Mouse (Mus musculus) CH12.LX (cell line): ENCODE data around the gene Paxbp1. TPM values are rescaled to one million over a fixed set of nuclear protein-coding genes. Genes with fewer than 3 reads are reported as not detected.
A peak's percentile ranks its signal among the peaks of the same experiment; 100 is the strongest.

Experiments used
- DNase-seq: peaks from one replicate; pipeline ENCODE4 v3.0.0-alpha.2; 2013; ENCODE audit errors: extremely low read depth
- H3K27ac ChIP-seq: 2 replicates; pipeline ENCODE4 v1.5.1; 2012; ENCODE audit warnings: low read depth, mild to moderate bottlenecking, control low read depth, moderate library complexity; ENCODE audit not compliant: insufficient read depth
- H3K27me3 ChIP-seq: replicated peaks from 2 replicates; pipeline ENCODE3; 2012; ENCODE audit warnings: inconsistent platforms
- H3K36me3 ChIP-seq, 2 experiments: replicated peaks in 1 of 2; 2 replicates each; pipeline versions ENCODE3 to v1.6.1; 2012; ENCODE audit warnings: inconsistent platforms in 1 of 2, low read length in 1 of 2, mild to moderate bottlenecking in 1 of 2, mixed read lengths in 1 of 2, moderate library complexity in 1 of 2; ENCODE audit not compliant: control insufficient read depth in 1 of 2, insufficient read depth in 1 of 2
- H3K4me1 ChIP-seq, 2 experiments: 2 replicates each; pipeline ENCODE4 v1.6.1; 2012; ENCODE audit warnings: inconsistent platforms in 1 of 2, moderate library complexity in 1 of 2; ENCODE audit not compliant: insufficient read depth in 2 of 2, control insufficient read depth in 1 of 2
- H3K4me2 ChIP-seq: 2 replicates; pipeline ENCODE4 v1.6.1; 2012; ENCODE audit warnings: low read depth, mild to moderate bottlenecking, control low read depth; ENCODE audit not compliant: poor library complexity, insufficient read depth, severe bottlenecking
- H3K4me3 ChIP-seq, 3 experiments: fragments of 150-350 bp in 1 of 3; sonication (generic) in 1 of 3; replicated peaks in 1 of 3; 2 replicates each; pipeline versions ENCODE3 to v1.5.1; 2011 to 2012; ENCODE audit warnings: low read depth in 2 of 3, low read length in 2 of 3, mild to moderate bottlenecking in 2 of 3, moderate library complexity in 2 of 3, control low read depth in 1 of 3, improper control_type of control experiment in 1 of 3, inconsistent platforms in 1 of 3, mixed read lengths in 1 of 3; ENCODE audit not compliant: poor library complexity in 1 of 3
- H3K79me2 ChIP-seq: replicated peaks from 2 replicates; pipeline ENCODE4 v1.6.1; 2012; ENCODE audit warnings: mild to moderate bottlenecking, moderate library complexity; ENCODE audit not compliant: control insufficient read depth, poor library complexity, insufficient read depth, severe bottlenecking; ENCODE audit errors: extremely low read depth
- H3K9ac ChIP-seq: 2 replicates; pipeline ENCODE4 v1.6.1; 2012; ENCODE audit warnings: low read depth, mild to moderate bottlenecking, control low read depth, moderate library complexity; ENCODE audit not compliant: insufficient read depth
- H3K9me3 ChIP-seq: replicated peaks from 2 replicates; pipeline ENCODE3; 2012; ENCODE audit warnings: low read length, inconsistent platforms, mixed read lengths
- BHLHE40 ChIP-seq: IDR thresholded peaks from 2 replicates; pipeline ENCODE4 v1.6.1; 2011; ENCODE audit warnings: mild to moderate bottlenecking, low read depth, low read length, improper control_type of control experiment
- CHD1 ChIP-seq: IDR thresholded peaks from 2 replicates; pipeline ENCODE4 v1.6.1; 2012; ENCODE audit warnings: low read depth, low read length, improper control_type of control experiment, inconsistent platforms
- ELF1 ChIP-seq: IDR thresholded peaks from 2 replicates; pipeline ENCODE4 v1.6.1; 2014; ENCODE audit warnings: low read depth, mild to moderate bottlenecking, inconsistent platforms, low read length, improper control_type of control experiment
- IRF4 ChIP-seq: IDR thresholded peaks from 2 replicates; pipeline ENCODE4 v1.6.1; 2014; ENCODE audit warnings: low read depth, mild to moderate bottlenecking, inconsistent platforms, low read length, improper control_type of control experiment
- JUN ChIP-seq: IDR thresholded peaks from 2 replicates; pipeline ENCODE4 v1.6.1; 2011; ENCODE audit warnings: low read depth, mild to moderate bottlenecking, low read length, improper control_type of control experiment, moderate library complexity; ENCODE audit not compliant: insufficient read depth
- JUND ChIP-seq: conservative IDR thresholded peaks from 2 replicates; pipeline ENCODE4 v1.6.1; 2011; ENCODE audit warnings: low read depth, low read length, improper control_type of control experiment
- MAFK ChIP-seq: IDR thresholded peaks from 2 replicates; pipeline ENCODE4 v1.6.1; 2011; ENCODE audit warnings: low read length, improper control_type of control experiment; ENCODE audit not compliant: insufficient replicate concordance
- MAX ChIP-seq: IDR thresholded peaks from 2 replicates; pipeline ENCODE4 v1.6.1; 2011; ENCODE audit warnings: low read length, improper control_type of control experiment
- MEF2A ChIP-seq: IDR thresholded peaks from 2 replicates; pipeline ENCODE4 v1.6.1; 2014; ENCODE audit warnings: low read depth, mild to moderate bottlenecking, inconsistent platforms, low read length, improper control_type of control experiment, borderline replicate concordance
- NRF1 ChIP-seq: IDR thresholded peaks from 2 replicates; pipeline ENCODE4 v1.6.1; 2014; ENCODE audit warnings: low read depth, mild to moderate bottlenecking, inconsistent platforms, low read length, improper control_type of control experiment, moderate library complexity
- PAX5 ChIP-seq: IDR thresholded peaks from 2 replicates; pipeline ENCODE4 v1.6.1; 2012; ENCODE audit warnings: low read length, inconsistent platforms, mixed read lengths
- POLR2A ChIP-seq: IDR thresholded peaks from 2 replicates; pipeline ENCODE4 v1.6.1; 2011; ENCODE audit warnings: low read depth, mild to moderate bottlenecking, improper control_type of control experiment, low read length
- POLR2AphosphoS2 ChIP-seq: IDR thresholded peaks from 2 replicates; pipeline ENCODE4 v1.6.1; 2011; ENCODE audit warnings: low read depth, low read length, improper control_type of control experiment
- RCOR1 ChIP-seq: conservative IDR thresholded peaks from 2 replicates; pipeline ENCODE4 v1.6.1; 2012; ENCODE audit warnings: low read depth, mild to moderate bottlenecking, inconsistent platforms, low read length, improper control_type of control experiment
- TBP ChIP-seq: conservative IDR thresholded peaks from 2 replicates; pipeline ENCODE4 v1.6.1; 2011; ENCODE audit warnings: low read depth, low read length, improper control_type of control experiment
- TCF12 ChIP-seq: IDR thresholded peaks from 2 replicates; pipeline ENCODE4 v1.6.1; 2014; ENCODE audit warnings: low read depth, mild to moderate bottlenecking, inconsistent platforms, low read length, improper control_type of control experiment
- USF1 ChIP-seq: IDR thresholded peaks from 2 replicates; pipeline ENCODE4 v1.6.1; 2014; ENCODE audit warnings: low read depth, mild to moderate bottlenecking, inconsistent platforms, low read length, improper control_type of control experiment
- ZC3H11A ChIP-seq: IDR thresholded peaks from 2 replicates; pipeline ENCODE4 v1.6.1; 2012; ENCODE audit warnings: low read depth, mild to moderate bottlenecking, inconsistent platforms, low read length, improper control_type of control experiment
- ZKSCAN1 ChIP-seq: IDR thresholded peaks from 2 replicates; pipeline ENCODE4 v1.6.1; 2012; ENCODE audit warnings: low read depth, inconsistent platforms, low read length, improper control_type of control experiment, borderline replicate concordance
- ZNF384 ChIP-seq: IDR thresholded peaks from 2 replicates; pipeline ENCODE4 v1.6.1; 2012; ENCODE audit warnings: low read depth, low read length, improper control_type of control experiment, inconsistent platforms
- dilution Hi-C: fragments of 300-500 bp; cut with MboI; formaldehyde crosslinking; loops from 2 replicates; pipeline ENCODE4 v1.14.3; 2020; ENCODE audit warnings: low sequenced_read_pairs; ENCODE audit not compliant: extremely low pct_unique_long_range_greater_than_20kb, extremely low pct_ligation_motif_present
- in situ Hi-C: fragments of 300-500 bp; cut with MboI; formaldehyde crosslinking; loops from 3 replicates; pipeline ENCODE4 v1.14.3; 2019; ENCODE audit warnings: low sequenced_read_pairs, low pct_ligation_motif_present, low pct_unique_long_range_greater_than_20kb, mixed read lengths
- polyA plus RNA-seq: library from polyadenylated mRNA; unstranded; fragments of >175 nt; gene quantifications from 2 replicates; pipeline ENCODE4 v1.2.1, GENCODE M21; 2012; ENCODE audit warnings: low read depth; ENCODE audit not compliant: insufficient read length
- total RNA-seq, 2 experiments: library from RNA; depleted of rRNA; stranded (reverse); fragments of 300-350 nt in 1 of 2; fragments of >200 nt in 1 of 2; gene quantifications; 2 replicates each; pipeline ENCODE4 v1.2.3; 2012 to 2014

The Paxbp1 gene
- total and polyA plus RNA-seq, 3 experiments: 39.4 to 77.1 (median 74.4) TPM

DNA sequence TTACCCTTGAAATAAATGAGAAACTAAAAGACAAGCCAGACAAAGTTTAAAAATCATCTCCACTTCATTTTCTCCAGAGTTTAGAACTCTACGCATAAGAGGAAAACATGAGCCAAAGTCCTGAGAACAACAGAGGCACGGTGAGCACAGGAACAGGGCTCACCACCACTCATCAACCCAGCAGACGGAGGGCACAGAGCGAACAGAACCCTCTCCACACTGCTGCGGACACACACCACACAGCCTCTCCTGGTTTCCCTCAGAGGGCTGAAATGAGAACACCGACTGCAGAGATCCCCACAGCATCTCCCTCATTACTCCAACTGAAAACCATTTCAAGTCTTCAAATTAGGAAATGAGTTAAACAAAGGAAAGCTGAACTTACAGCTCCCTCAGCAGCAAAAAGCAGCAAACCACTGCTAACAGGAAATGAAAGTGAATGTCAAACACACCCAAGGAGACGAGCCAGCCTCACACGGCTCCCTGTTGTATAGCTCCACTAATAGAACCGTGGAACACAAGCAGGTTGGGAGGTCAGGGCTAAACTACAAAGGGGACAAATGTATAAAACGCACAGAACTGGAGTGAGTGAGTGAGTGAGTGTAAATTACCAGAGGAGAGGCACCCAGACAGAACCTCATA, 23.4 kb downstream of the Paxbp1 start:
- in situ Hi-C loops (no loop called here), dilution Hi-C loops (no loop called here)
- H3K4me2 ChIP-seq: no peak overlapping the region
- H3K27me3 ChIP-seq: no peaks in the 10 kb centered on the region
- peaks cover 0 to 9% of the 10 kb centered on the region in 2 experiments; a peak in 2 of 4 replicates for H3K4me1 ChIP-seq
- H3K9ac ChIP-seq: no peak overlapping the region
- H3K27ac ChIP-seq: 0 out of 2 replicates have a peak overlapping the region, but pooled peaks have one; percentile 4
- DNase-seq: no peak
- H3K9me3 ChIP-seq: peaks cover 2% of the 10 kb centered on the region
- H3K79me2 ChIP-seq: no peaks in the 10 kb centered on the region; the same call in 1 of the 2 replicates
- no peak overlapping the region for H3K4me3 ChIP-seq
- H3K36me3 ChIP-seq: peaks cover 67 to 91% of the 10 kb centered on the region in 2 experiments
- no peak for TF ChIP-seq IRF4
- TF ChIP-seq PAX5: no peak
- no peak for TF ChIP-seq USF1
- no peak for TF ChIP-seq RCOR1
- TF ChIP-seq ZC3H11A: no peak
- TF ChIP-seq BHLHE40: no peak
- TF ChIP-seq JUN: no peak
- TF ChIP-seq ELF1: no peak
- no peak for TF ChIP-seq JUND
- no peak for TF ChIP-seq MAFK
- TF ChIP-seq TBP: no peak
- no peak for TF ChIP-seq POLR2A
- TF ChIP-seq ZKSCAN1: no peak
- TF ChIP-seq, all 38 proteins: peak for 0

DNA sequence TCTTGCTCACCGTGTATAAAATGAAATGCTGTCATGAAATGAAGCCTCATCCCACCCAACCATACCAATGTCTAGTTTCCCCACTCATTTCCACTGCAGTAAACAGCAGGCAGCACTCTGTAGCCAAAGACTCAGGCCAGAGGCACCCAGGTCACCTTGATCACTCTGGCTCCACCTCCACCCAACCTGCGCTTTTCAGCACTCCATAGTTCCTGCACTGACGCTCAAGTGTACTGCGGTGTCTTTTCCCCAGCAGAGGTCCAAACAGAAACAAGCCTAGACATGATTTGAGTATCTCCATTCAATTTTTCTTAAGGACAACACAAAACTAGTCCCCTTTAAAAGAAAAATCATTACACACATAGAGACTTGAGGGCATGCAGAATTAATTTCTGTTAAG, 24.9 kb downstream of the Paxbp1 start:
- no peaks in the 10 kb centered on the region for H3K27me3 ChIP-seq
- TF ChIP-seq MEF2A (no peak), MAX (no peak), POLR2AphosphoS2 (no peak), CHD1 (no peak), ZNF384 (no peak), RCOR1 (no peak), IRF4 (no peak), NRF1 (no peak), TCF12 (no peak)
- dilution Hi-C loops: no loop called here
- peaks cover 61 to 91% of the 10 kb centered on the region in 2 experiments for H3K36me3 ChIP-seq
- in situ Hi-C loops: no loop called here
- H3K9me3 ChIP-seq: peaks cover 2% of the 10 kb centered on the region
- H3K79me2 ChIP-seq: no peaks in the 10 kb centered on the region; the same call in 1 of the 2 replicates
- peaks cover 0 to 9% of the 10 kb centered on the region in 2 experiments; a peak in 2 of 4 replicates for H3K4me1 ChIP-seq
- 0 out of 2 replicates have a peak overlapping the region, but pooled peaks have one; percentile 11 for H3K27ac ChIP-seq
- no peak overlapping the region for H3K9ac ChIP-seq
- H3K4me2 ChIP-seq: no peak overlapping the region
- no peak overlapping the region for H3K4me3 ChIP-seq
- DNase-seq: no peak
